In the genomic region with DNA sequence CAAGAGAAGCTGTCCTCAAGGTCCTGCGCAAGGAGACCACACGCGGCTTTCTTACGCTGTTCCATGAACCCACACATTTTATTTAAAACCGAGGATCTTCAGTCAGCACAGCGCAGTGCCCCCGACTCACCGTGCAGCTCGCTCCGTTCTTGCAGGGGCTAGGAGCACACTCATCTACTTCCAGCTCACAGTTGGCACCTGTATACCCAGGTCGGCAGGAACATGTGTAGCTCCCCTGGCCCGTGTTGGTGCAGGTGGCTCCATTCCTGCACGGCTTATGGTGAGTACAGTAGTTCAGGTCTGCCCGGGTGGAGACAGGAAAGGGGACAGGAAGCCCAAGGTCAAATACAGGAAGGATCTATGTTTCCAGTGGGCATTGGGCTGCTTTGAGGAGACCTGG, we compare ENCODE assay signal across 19 mouse cellular contexts. TPM values are rescaled to one million over a fixed set of nuclear protein-coding genes. Genes with fewer than 3 reads are reported as not detected.
DNase-seq lines count a peak whose midpoint lies in the region; ATAC-seq lines count a peak whose summit lies in the region.
"Had no signal": no experiment of that assay in that cellular context is flagged by ENCODE, and none has a peak within 500 bp of the region (broad histone marks: within the 10 kb centered on the region; RNA-seq: fewer than 3 reads in every experiment).

No protein-coding gene starts in this region.

- H3K9ac ChIP-seq in hindbrain, embryonic 16.5 days (ENCODE audit: low read depth, low read length): no peak overlapping the region
- no peak overlapping the region for H3K9ac ChIP-seq in midbrain, embryonic 15.5 days
- H3K9ac ChIP-seq in forebrain, embryonic 13.5 days: peak overlapping the region; percentile 26; the same call in 1 of the 2 replicates
- no peak overlapping the region for H3K9ac ChIP-seq in hindbrain, embryonic 14.5 days
- H3K9ac ChIP-seq: liver, embryonic 15.5 days had no signal

- no peak for DNase-seq in hindbrain, embryonic 10.5 days (ENCODE audit: low spot score)
- DNase-seq in midbrain, embryonic 10.5 days (ENCODE audit: low spot score): no peak
- no peak for DNase-seq in hindbrain, embryonic 14.5 days (ENCODE audit: low spot score)
- DNase-seq in ovary, adult 18-20 months (ENCODE audit: low spot score): no peak
- DNase-seq in limb, embryonic 10.5 days (ENCODE audit: low spot score): no peak
- DNase-seq: adrenal gland, postnatal 14 days; cerebellum, adult 9-10 months; lung, postnatal 10 days; right cerebral cortex, postnatal 14 days; thymus, postnatal 25 days had no signal

- H3K36me3 ChIP-seq in hindbrain, embryonic 10.5 days: peaks cover 79% of the 10 kb centered on the region
- H3K36me3 ChIP-seq in hindbrain, embryonic 16.5 days (ENCODE audit: control insufficient read depth, insufficient read depth, low read length): peaks cover 29% of the 10 kb centered on the region
- peaks cover 89% of the 10 kb centered on the region for H3K36me3 ChIP-seq in midbrain, embryonic 10.5 days
- H3K36me3 ChIP-seq in midbrain, embryonic 15.5 days (replicated peaks): peaks cover 38% of the 10 kb centered on the region
- H3K36me3 ChIP-seq in forebrain, embryonic 13.5 days (ENCODE audit: poor library complexity, severe bottlenecking): peaks cover 63% of the 10 kb centered on the region
- H3K36me3 ChIP-seq in hindbrain, embryonic 14.5 days (replicated peaks; ENCODE audit: control insufficient read depth, insufficient read depth): peaks cover 68% of the 10 kb centered on the region
- H3K36me3 ChIP-seq in limb, embryonic 10.5 days: 0 out of 2 replicates have a peak, but pooled peaks cover 3% of the 10 kb centered on the region

- H3K27ac ChIP-seq in hindbrain, embryonic 10.5 days: peak overlapping the region; percentile 69; the same call in 1 of the 2 replicates
- H3K27ac ChIP-seq in hindbrain, embryonic 16.5 days (ENCODE audit: low read depth, low read length): no peak overlapping the region
- peak overlapping the region; percentile 30; the same call in 1 of the 2 replicates for H3K27ac ChIP-seq in midbrain, embryonic 10.5 days (replicated peaks)
- no peak overlapping the region for H3K27ac ChIP-seq in midbrain, embryonic 15.5 days
- no peak overlapping the region for H3K27ac ChIP-seq in forebrain, embryonic 13.5 days
- no peak overlapping the region for H3K27ac ChIP-seq in hindbrain, embryonic 14.5 days
- H3K27ac ChIP-seq in limb, embryonic 10.5 days: no peak overlapping the region
- H3K27ac ChIP-seq: kidney, postnatal 0 days; left cerebral cortex, adult 2 months; liver, embryonic 15.5 days had no signal

- no peak for ATAC-seq in hindbrain, embryonic 16.5 days
- no peak for ATAC-seq in midbrain, embryonic 15.5 days (replicated peaks)
- no peak for ATAC-seq in forebrain, embryonic 13.5 days
- ATAC-seq in hindbrain, embryonic 14.5 days (ENCODE audit: low FRiP score): no peak
- ATAC-seq: activated CD4-positive, CD25-positive, alpha-beta regulatory T cell, adult 4 months; inflammation-experienced regulatory T-cells, adult 6 months; Patski had no signal

- H3K9me3 ChIP-seq in hindbrain, embryonic 10.5 days: no peaks in the 10 kb centered on the region
- H3K9me3 ChIP-seq in hindbrain, embryonic 16.5 days (ENCODE audit: control insufficient read depth, low read length): no peaks in the 10 kb centered on the region
- H3K9me3 ChIP-seq in midbrain, embryonic 10.5 days (replicated peaks): no peaks in the 10 kb centered on the region; the same call in 1 of the 2 replicates
- H3K9me3 ChIP-seq in midbrain, embryonic 15.5 days: no peaks in the 10 kb centered on the region
- no peaks in the 10 kb centered on the region for H3K9me3 ChIP-seq in forebrain, embryonic 13.5 days (replicated peaks)
- H3K9me3 ChIP-seq in hindbrain, embryonic 14.5 days (ENCODE audit: control insufficient read depth, low read length): no peaks in the 10 kb centered on the region
- no peaks in the 10 kb centered on the region for H3K9me3 ChIP-seq in limb, embryonic 10.5 days (replicated peaks)
- H3K9me3 ChIP-seq: liver, embryonic 15.5 days had no signal

- H3K4me1 ChIP-seq in hindbrain, embryonic 10.5 days (replicated peaks): peaks cover 71% of the 10 kb centered on the region
- peaks cover 29% of the 10 kb centered on the region for H3K4me1 ChIP-seq in hindbrain, embryonic 16.5 days (ENCODE audit: control insufficient read depth, insufficient read depth, low read depth, low read length)
- peaks cover 72% of the 10 kb centered on the region for H3K4me1 ChIP-seq in midbrain, embryonic 10.5 days
- H3K4me1 ChIP-seq in midbrain, embryonic 15.5 days: peaks cover 44% of the 10 kb centered on the region
- peaks cover 70% of the 10 kb centered on the region for H3K4me1 ChIP-seq in forebrain, embryonic 13.5 days
- peaks cover 34% of the 10 kb centered on the region for H3K4me1 ChIP-seq in hindbrain, embryonic 14.5 days (replicated peaks; ENCODE audit: control insufficient read depth, insufficient read depth, low read length)
- peaks cover 21% of the 10 kb centered on the region for H3K4me1 ChIP-seq in limb, embryonic 10.5 days

- peaks cover 44% of the 10 kb centered on the region for H3K27me3 ChIP-seq in hindbrain, embryonic 10.5 days (ENCODE audit: insufficient read depth, poor library complexity, severe bottlenecking)
- no peaks in the 10 kb centered on the region for H3K27me3 ChIP-seq in hindbrain, embryonic 16.5 days (replicated peaks; ENCODE audit: control insufficient read depth, insufficient read depth, low read length)
- H3K27me3 ChIP-seq in midbrain, embryonic 10.5 days (ENCODE audit: low read depth, poor library complexity, severe bottlenecking): peaks cover 40% of the 10 kb centered on the region
- H3K27me3 ChIP-seq in midbrain, embryonic 15.5 days (replicated peaks): no peaks in the 10 kb centered on the region
- no peaks in the 10 kb centered on the region for H3K27me3 ChIP-seq in forebrain, embryonic 13.5 days
- H3K27me3 ChIP-seq in hindbrain, embryonic 14.5 days (ENCODE audit: control insufficient read depth, insufficient read depth, low read length): no peaks in the 10 kb centered on the region
- peaks cover 48% of the 10 kb centered on the region for H3K27me3 ChIP-seq in limb, embryonic 10.5 days (ENCODE audit: low read depth, poor library complexity, severe bottlenecking)
- H3K27me3 ChIP-seq: Patski had no signal

- WGBS in hindbrain, embryonic 10.5 days: 94% methylated on average over 14 of the region's 14 CpGs
- 93% methylated on average over 14 of the region's 14 CpGs for WGBS in hindbrain, embryonic 16.5 days
- WGBS in midbrain, embryonic 10.5 days: 94% methylated on average over 14 of the region's 14 CpGs
- WGBS in midbrain, embryonic 15.5 days: 91% methylated on average over 14 of the region's 14 CpGs
- WGBS in forebrain, embryonic 13.5 days: 94% methylated on average over 14 of the region's 14 CpGs
- 94% methylated on average over 14 of the region's 14 CpGs for WGBS in hindbrain, embryonic 14.5 days
- 94% methylated on average over 14 of the region's 14 CpGs for WGBS in limb, embryonic 10.5 days

- H3K4me2 ChIP-seq in hindbrain, embryonic 16.5 days (ENCODE audit: low read length): no peak overlapping the region
- H3K4me2 ChIP-seq in midbrain, embryonic 15.5 days: no peak overlapping the region
- peak overlapping the region; percentile 41 for H3K4me2 ChIP-seq in forebrain, embryonic 13.5 days
- peak overlapping the region; percentile 22; the same call in 1 of the 2 replicates for H3K4me2 ChIP-seq in hindbrain, embryonic 14.5 days (replicated peaks)
- H3K4me2 ChIP-seq: liver, embryonic 15.5 days had no signal

- peak overlapping the region; percentile 41 for H3K4me3 ChIP-seq in hindbrain, embryonic 10.5 days
- no peak overlapping the region for H3K4me3 ChIP-seq in hindbrain, embryonic 16.5 days (ENCODE audit: low read length)
- peak overlapping the region; percentile 88 for H3K4me3 ChIP-seq in midbrain, embryonic 10.5 days
- H3K4me3 ChIP-seq in midbrain, embryonic 15.5 days: no peak overlapping the region
- H3K4me3 ChIP-seq in forebrain, embryonic 13.5 days: peak overlapping the region; percentile 16
- no peak overlapping the region for H3K4me3 ChIP-seq in hindbrain, embryonic 14.5 days (replicated peaks; ENCODE audit: low read length)
- no peak overlapping the region for H3K4me3 ChIP-seq in limb, embryonic 10.5 days
- H3K4me3 ChIP-seq: left cerebral cortex, adult 2 months; liver, embryonic 15.5 days had no signal

RNA-seq across cellular contexts. Expression of a gene that starts 6.3 kb away (rescaled TPM):
- polyA plus RNA-seq in hindbrain, embryonic 10.5 days (2016; fragmentation: Nextera tagmentation; extraction: Ambion mirVana): 67.6 and 90.9 TPM in 2 replicates
- 16.3 and 17.7 TPM in 2 replicates for polyA plus RNA-seq in hindbrain, embryonic 16.5 days (2015; fragmentation: Nextera tagmentation; extraction: Ambion mirVana)
- 68.1 and 80.9 TPM in 2 replicates for polyA plus RNA-seq in midbrain, embryonic 10.5 days (2016; fragmentation: Nextera tagmentation; extraction: Ambion mirVana)
- 20.5 and 24.0 TPM in 2 replicates for polyA plus RNA-seq in midbrain, embryonic 15.5 days (2015; fragmentation: Nextera tagmentation; extraction: Ambion mirVana)
- 57.4 and 65.5 TPM in 2 replicates for polyA plus RNA-seq in forebrain, embryonic 13.5 days (2015; fragmentation: Nextera tagmentation; extraction: Ambion mirVana)
- 12.5 and 15.1 TPM in 2 replicates for polyA plus RNA-seq in hindbrain, embryonic 14.5 days (2014; fragmentation: Nextera tagmentation; extraction: Ambion mirVana)
- polyA plus RNA-seq in limb, embryonic 10.5 days (2016; fragmentation: Nextera tagmentation; extraction: Ambion mirVana): 1.8 and 3.0 TPM in 2 replicates

RNA-seq across cellular contexts. Expression of a gene that starts 25.6 kb away (rescaled TPM):
- 28.0 and 30.7 TPM in 2 replicates for polyA plus RNA-seq in hindbrain, embryonic 10.5 days (2016; fragmentation: Nextera tagmentation; extraction: Ambion mirVana)
- 45.8 and 48.0 TPM in 2 replicates for polyA plus RNA-seq in hindbrain, embryonic 16.5 days (2015; fragmentation: Nextera tagmentation; extraction: Ambion mirVana)
- 27.4 and 34.7 TPM in 2 replicates for polyA plus RNA-seq in midbrain, embryonic 10.5 days (2016; fragmentation: Nextera tagmentation; extraction: Ambion mirVana)
- 47.2 and 50.8 TPM in 2 replicates for polyA plus RNA-seq in midbrain, embryonic 15.5 days (2015; fragmentation: Nextera tagmentation; extraction: Ambion mirVana)
- polyA plus RNA-seq in forebrain, embryonic 13.5 days (2015; fragmentation: Nextera tagmentation; extraction: Ambion mirVana): 37.1 and 42.2 TPM in 2 replicates
- 45.2 and 50.4 TPM in 2 replicates for polyA plus RNA-seq in hindbrain, embryonic 14.5 days (2014; fragmentation: Nextera tagmentation; extraction: Ambion mirVana)
- polyA plus RNA-seq in limb, embryonic 10.5 days (2016; fragmentation: Nextera tagmentation; extraction: Ambion mirVana): 22.2 and 27.6 TPM in 2 replicates

Comparison
In these comparisons a context has a peak if more than half of its experiments do, and no peak if none do; other contexts are left out.
1. H3K27ac ChIP-seq: peak in hindbrain, embryonic 10.5 days (single experiment) and midbrain, embryonic 10.5 days (single experiment); none in hindbrain, embryonic 16.5 days (single experiment), midbrain, embryonic 15.5 days (single experiment), forebrain, embryonic 13.5 days (single experiment), hindbrain, embryonic 14.5 days (single experiment) and limb, embryonic 10.5 days (single experiment).
2. H3K4me3 ChIP-seq: peak in hindbrain, embryonic 10.5 days (single experiment), midbrain, embryonic 10.5 days (single experiment) and forebrain, embryonic 13.5 days (single experiment); none in hindbrain, embryonic 16.5 days (single experiment), midbrain, embryonic 15.5 days (single experiment), hindbrain, embryonic 14.5 days (single experiment) and limb, embryonic 10.5 days (single experiment).
3. H3K4me2 ChIP-seq: peak in forebrain, embryonic 13.5 days (single experiment) and hindbrain, embryonic 14.5 days (single experiment); none in hindbrain, embryonic 16.5 days (single experiment) and midbrain, embryonic 15.5 days (single experiment).